Mouse (Mus musculus): ENCODE results near the gene Cyp19a1. TPM values are rescaled to one million over a fixed set of nuclear protein-coding genes. Genes with fewer than 3 reads are reported as not detected.

Gene Cyp19a1
- not detected in 2 replicates for polyA plus RNA-seq (2012; ENCODE audit: insufficient read depth, insufficient read length, missing spikeins)

- H3K4me1 ChIP-seq (ENCODE audit: control insufficient read depth, insufficient read depth, insufficient read length, low read length): no peaks in the 10 kb centered on the region
- no peak within 1 kb of the TSS for H3K4me3 ChIP-seq (ENCODE audit: insufficient read depth, low read depth, low read length)
- no peak within 1 kb of the TSS for H3K27ac ChIP-seq (replicated peaks; ENCODE audit: low read depth, low read length)
Observed at GRCm38 (mm10) chr9:54268010-54268409, at the start of gene Cyp19a1. Gene Cyp19a1, minus strand, starts transcription at chr9:54268110.

GRCm38 (mm10) chr9:54316363-54316762 is 48.5 kb upstream of the Cyp19a1 start:
- Histone ChIP-seq H3K4me3 (ENCODE audit: insufficient read depth, low read depth, low read length) (no peak overlapping the region), H3K4me1 (ENCODE audit: control insufficient read depth, insufficient read depth, insufficient read length, low read length) (no peaks in the 10 kb centered on the region), H3K27ac (replicated peaks; ENCODE audit: low read depth, low read length) (no peak overlapping the region)

GRCm38 (mm10) chr9:54308751-54309358 is 40.9 kb upstream of the Cyp19a1 start:
- H3K4me1 ChIP-seq (ENCODE audit: control insufficient read depth, insufficient read depth, insufficient read length, low read length): no peaks in the 10 kb centered on the region
- H3K4me3 ChIP-seq (ENCODE audit: insufficient read depth, low read depth, low read length): no peak overlapping the region
- H3K27ac ChIP-seq (replicated peaks; ENCODE audit: low read depth, low read length): no peak overlapping the region

- Histone ChIP-seq H3K27ac (replicated peaks; ENCODE audit: low read depth, low read length) (no peak overlapping the region), H3K4me1 (ENCODE audit: control insufficient read depth, insufficient read depth, insufficient read length, low read length) (no peaks in the 10 kb centered on the region), H3K4me3 (ENCODE audit: insufficient read depth, low read depth, low read length) (no peak overlapping the region)
Observed at GRCm38 (mm10) chr9:54308209-54308608, 40.3 kb upstream of the Cyp19a1 start.

- no peak overlapping the region for H3K4me3 ChIP-seq (ENCODE audit: insufficient read depth, low read depth, low read length)
- H3K4me1 ChIP-seq (ENCODE audit: control insufficient read depth, insufficient read depth, insufficient read length, low read length): no peaks in the 10 kb centered on the region
- peak overlapping the region; percentile 52 for H3K27ac ChIP-seq (replicated peaks; ENCODE audit: low read depth, low read length)
Observed at GRCm38 (mm10) chr9:54301255-54301654, 33.3 kb upstream of the Cyp19a1 start.

- Histone ChIP-seq H3K4me3 (ENCODE audit: insufficient read depth, low read depth, low read length) (no peak overlapping the region), H3K4me1 (ENCODE audit: control insufficient read depth, insufficient read depth, insufficient read length, low read length) (no peaks in the 10 kb centered on the region), H3K27ac (replicated peaks; ENCODE audit: low read depth, low read length) (no peak overlapping the region)
Observed at GRCm38 (mm10) chr9:54299792-54300191, 31.9 kb upstream of the Cyp19a1 start.

- Histone ChIP-seq H3K4me1 (ENCODE audit: control insufficient read depth, insufficient read depth, insufficient read length, low read length) (no peaks in the 10 kb centered on the region), H3K4me3 (ENCODE audit: insufficient read depth, low read depth, low read length) (no peak overlapping the region), H3K27ac (replicated peaks; ENCODE audit: low read depth, low read length) (no peak overlapping the region)
Observed at GRCm38 (mm10) chr9:54299389-54299788, 31.5 kb upstream of the Cyp19a1 start.

GRCm38 (mm10) chr9:54287804-54288203 is 19.9 kb upstream of the Cyp19a1 start:
- H3K4me1 ChIP-seq (ENCODE audit: control insufficient read depth, insufficient read depth, insufficient read length, low read length): no peaks in the 10 kb centered on the region
- H3K4me3 ChIP-seq (ENCODE audit: insufficient read depth, low read depth, low read length): no peak overlapping the region
- H3K27ac ChIP-seq (replicated peaks; ENCODE audit: low read depth, low read length): peak overlapping the region; percentile 63

- peak within 1 kb of the TSS; percentile 83 for H3K27ac ChIP-seq (replicated peaks; ENCODE audit: low read depth, low read length)
- peak within 1 kb of the TSS; percentile 57 for H3K4me3 ChIP-seq (ENCODE audit: insufficient read depth, low read depth, low read length)
- H3K4me1 ChIP-seq (ENCODE audit: control insufficient read depth, insufficient read depth, insufficient read length, low read length): no peaks in the 10 kb centered on the region
Observed at GRCm38 (mm10) chr9:54286331-54286987, 18.5 kb upstream of the Cyp19a1 start, which contains the start of gene Gldn. Gene Gldn, plus strand, starts transcription at chr9:54286486.

GRCm38 (mm10) chr9:54279046-54279589 is 11.2 kb upstream of the Cyp19a1 start:
- Histone ChIP-seq H3K4me1 (ENCODE audit: control insufficient read depth, insufficient read depth, insufficient read length, low read length) (no peaks in the 10 kb centered on the region), H3K4me3 (ENCODE audit: insufficient read depth, low read depth, low read length) (no peak overlapping the region), H3K27ac (replicated peaks; ENCODE audit: low read depth, low read length) (no peak overlapping the region)

- Histone ChIP-seq H3K27ac (replicated peaks; ENCODE audit: low read depth, low read length) (no peak overlapping the region), H3K4me3 (ENCODE audit: insufficient read depth, low read depth, low read length) (no peak overlapping the region), H3K4me1 (ENCODE audit: control insufficient read depth, insufficient read depth, insufficient read length, low read length) (no peaks in the 10 kb centered on the region)
Observed at GRCm38 (mm10) chr9:54275283-54275682, 7.4 kb upstream of the Cyp19a1 start.

- Histone ChIP-seq H3K27ac (replicated peaks; ENCODE audit: low read depth, low read length) (no peak overlapping the region), H3K4me1 (ENCODE audit: control insufficient read depth, insufficient read depth, insufficient read length, low read length) (no peaks in the 10 kb centered on the region), H3K4me3 (ENCODE audit: insufficient read depth, low read depth, low read length) (no peak overlapping the region)
Observed at GRCm38 (mm10) chr9:54270889-54271288, 3.0 kb upstream of the Cyp19a1 start.

GRCm38 (mm10) chr9:54269987-54270386 is 2.1 kb upstream of the Cyp19a1 start:
- Histone ChIP-seq H3K27ac (replicated peaks; ENCODE audit: low read depth, low read length) (no peak overlapping the region), H3K4me3 (ENCODE audit: insufficient read depth, low read depth, low read length) (no peak overlapping the region), H3K4me1 (ENCODE audit: control insufficient read depth, insufficient read depth, insufficient read length, low read length) (no peaks in the 10 kb centered on the region)

- no peak overlapping the region for H3K4me3 ChIP-seq (ENCODE audit: insufficient read depth, low read depth, low read length)
- H3K4me1 ChIP-seq (ENCODE audit: control insufficient read depth, insufficient read depth, insufficient read length, low read length): no peaks in the 10 kb centered on the region
- H3K27ac ChIP-seq (replicated peaks; ENCODE audit: low read depth, low read length): no peak overlapping the region
Observed at GRCm38 (mm10) chr9:54264754-54265153, 3.2 kb downstream of the Cyp19a1 start.

GRCm38 (mm10) chr9:54244869-54245665 is 22.8 kb downstream of the Cyp19a1 start:
- H3K4me3 ChIP-seq (ENCODE audit: insufficient read depth, low read depth, low read length): no peak overlapping the region
- no peaks in the 10 kb centered on the region for H3K4me1 ChIP-seq (ENCODE audit: control insufficient read depth, insufficient read depth, insufficient read length, low read length)
- H3K27ac ChIP-seq (replicated peaks; ENCODE audit: low read depth, low read length): no peak overlapping the region

All from brown adipose tissue, adult 24 weeks (tissue).